ENCODE assay signal across 18 mouse cellular contexts in genomic region chr8:8517599-8517998, GRCm38 (mm10).
"Had no signal": no experiment of that assay in that cellular context is flagged by ENCODE, and none has a peak within 500 bp of the region (broad histone marks: within the 10 kb centered on the region; RNA-seq: fewer than 3 reads in every experiment).

No protein-coding gene starts in this region.

- H3K9ac ChIP-seq: lung, embryonic 14.5 days; midbrain, embryonic 12.5 days; neural tube, embryonic 13.5 days; neural tube, embryonic 15.5 days had no signal

- H3K4me3 ChIP-seq: midbrain, embryonic 10.5 days; midbrain, embryonic 12.5 days; myocyte; neural tube, embryonic 13.5 days; neural tube, embryonic 15.5 days had no signal

- DNase-seq: lung, embryonic 14.5 days; lung, postnatal 10 days; lung, postnatal 4 days; midbrain, embryonic 14.5 days; retina, postnatal 1 day; right cerebral cortex, adult 18-20 months; right cerebral cortex, postnatal 25 days; right cerebral cortex, postnatal 4 days; spleen, adult 18-20 months; thymus, adult 18-20 months; thymus, postnatal 14 days; thymus, postnatal 36 days had no signal

- H3K4me2 ChIP-seq: lung, embryonic 14.5 days; midbrain, embryonic 12.5 days; neural tube, embryonic 13.5 days; neural tube, embryonic 15.5 days had no signal

- ATAC-seq: midbrain, embryonic 16.5 days had no signal

- H3K27me3 ChIP-seq: neural tube, embryonic 13.5 days; neural tube, embryonic 15.5 days had no signal

- H3K4me1 ChIP-seq: neural tube, embryonic 15.5 days had no signal

- H3K36me3 ChIP-seq: midbrain, embryonic 10.5 days; midbrain, embryonic 12.5 days; neural tube, embryonic 13.5 days; neural tube, embryonic 15.5 days had no signal

- H3K9me3 ChIP-seq: midbrain, embryonic 10.5 days; midbrain, embryonic 12.5 days; neural tube, embryonic 13.5 days; neural tube, embryonic 15.5 days had no signal

- H3K27ac ChIP-seq: midbrain, embryonic 10.5 days; midbrain, embryonic 12.5 days; neural tube, embryonic 13.5 days; neural tube, embryonic 15.5 days had no signal
